Mouse (Mus musculus) CH12.LX (cell line): ENCODE measurements at regions not wholly inside any gene's neighbourhood (a gene's known extent, or its start where the extent isn't known, plus 50 kb on each side); places are given as distances from the start of the nearest gene placed in this dataset.

ENCODE experiments used
- BHLHE40 ChIP-seq: IDR thresholded peaks from 2 replicates; pipeline ENCODE4 v1.6.1; 2011; ENCODE audit warnings: mild to moderate bottlenecking, low read depth, low read length, improper control_type of control experiment
- CTCF ChIP-seq, 2 experiments: IDR thresholded peaks in 1 of 2; conservative IDR thresholded peaks in 1 of 2; 2 replicates each; pipeline ENCODE4 v1.5.1; 2011 to 2012; ENCODE audit warnings: low read depth in 2 of 2, low read length in 2 of 2, improper control_type of control experiment in 1 of 2, inconsistent platforms in 1 of 2, mild to moderate bottlenecking in 1 of 2, moderate library complexity in 1 of 2
- JUND ChIP-seq: conservative IDR thresholded peaks from 2 replicates; pipeline ENCODE4 v1.6.1; 2011; ENCODE audit warnings: low read depth, low read length, improper control_type of control experiment
- MAZ ChIP-seq: IDR thresholded peaks from 2 replicates; pipeline ENCODE4 v1.6.1; 2012; ENCODE audit warnings: low read depth, mild to moderate bottlenecking, inconsistent platforms, low read length, improper control_type of control experiment, moderate library complexity
- POLR2A ChIP-seq: IDR thresholded peaks from 2 replicates; pipeline ENCODE4 v1.6.1; 2011; ENCODE audit warnings: low read depth, mild to moderate bottlenecking, improper control_type of control experiment, low read length

DNA sequence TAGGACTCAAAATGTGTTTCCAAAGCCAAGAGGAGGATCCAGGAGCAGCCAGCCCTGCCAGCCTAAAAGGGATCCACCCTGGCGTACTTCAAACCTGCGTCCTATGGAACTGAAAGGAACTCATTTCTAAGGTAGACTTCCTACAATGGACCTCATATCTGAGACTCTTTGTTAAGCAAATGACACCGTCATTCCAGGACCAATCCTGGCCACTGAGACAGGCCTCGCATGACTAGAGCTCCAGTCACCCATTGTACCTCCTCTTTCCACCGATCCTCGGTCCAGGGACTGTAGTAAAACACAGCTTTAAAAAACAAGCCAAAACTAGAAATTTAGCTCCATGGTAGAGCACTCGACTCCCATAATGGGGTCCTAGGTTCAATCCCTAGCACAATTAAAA is 110.4 kb upstream of the Zdhhc25 start:
- TF ChIP-seq MAZ (no peak), POLR2A (no peak), BHLHE40 (peak; percentile 59), JUND (no peak), CTCF (conservative IDR thresholded peaks at IDR 0.05 in 1 of 2, IDR thresholded peaks at IDR 0.05 in 1 of 2; ENCODE audit: low read depth in 2 of 2, low read length in 2 of 2) (no peak)
